ENCODE assay signal across 8 mouse cellular contexts in genomic region chr5:129778996-129779716, GRCm38 (mm10). TPM values are rescaled to one million over a fixed set of nuclear protein-coding genes. Genes with fewer than 3 reads are reported as not detected.
DNase-seq lines count a peak whose midpoint lies in the region.

No protein-coding gene starts in this region.

- DNase-seq in adrenal gland, adult (ENCODE audit: inconsistent age in 2 of 2, low spot score in 1 of 2): peak; percentile 86 to 94
- peak; percentile 80 for DNase-seq in embryo, embryonic 10 days (ENCODE audit: low spot score)
- DNase-seq in gastrocnemius, postnatal 10 days: peak; percentile 86
- DNase-seq in induced T-regulatory cell, adult 2 months (ENCODE audit: low read depth): peak; percentile 87
- DNase-seq in left cerebral cortex, adult 9 months (ENCODE audit: low spot score in 2 of 2): peak; percentile 33 to 78
- DNase-seq in right cerebral cortex, postnatal 10 days (ENCODE audit: low spot score in 2 of 2): peak; percentile 89 to 90
- DNase-seq in urinary bladder, postnatal 25 days (ENCODE audit: low spot score): peak; percentile 72

- H3K9me3 ChIP-seq in megakaryocyte, embryonic 14.5 days: no peaks in the 10 kb centered on the region

- H3K4me1 ChIP-seq in megakaryocyte, embryonic 14.5 days: peaks cover 41% of the 10 kb centered on the region

- peaks cover 20% of the 10 kb centered on the region for H3K36me3 ChIP-seq in megakaryocyte, embryonic 14.5 days (replicated peaks; ENCODE audit: low read length)

- H3K4me3 ChIP-seq in megakaryocyte, embryonic 14.5 days (replicated peaks): peak overlapping the region; percentile 94

- H3K27me3 ChIP-seq in megakaryocyte, embryonic 14.5 days (replicated peaks): no peaks in the 10 kb centered on the region

RNA-seq across cellular contexts. Expression of gene Psph, which starts 8.1 kb away (rescaled TPM):
- 10 to 100 TPM; 15.9 to 18.2 TPM for total RNA-seq in gastrocnemius, postnatal 10 days (2021)
- 22.7 and 35.1 TPM in 2 replicates for polyA plus RNA-seq in megakaryocyte, embryonic 14.5 days (2012; ENCODE audit: insufficient read depth, low replicate concordance)

RNA-seq across cellular contexts. Expression of gene Nipsnap2, which starts 54.3 kb away (rescaled TPM):
- 100 to 1,000 TPM; 407 to 464 TPM for total RNA-seq in gastrocnemius, postnatal 10 days (2021)
- 4.0 and 15.2 TPM in 2 replicates for polyA plus RNA-seq in megakaryocyte, embryonic 14.5 days (2012; ENCODE audit: insufficient read depth, low replicate concordance)

Comparison
In these comparisons a context has a peak if more than half of its experiments do, and no peak if none do; other contexts are left out.
1. Peak in every context shown above with its lines: DNase-seq and H3K4me3 ChIP-seq.